Mouse (Mus musculus) myocyte (in vitro differentiated cells): ENCODE data around the gene Birc6. TPM values are rescaled to one million over a fixed set of nuclear protein-coding genes. Genes with fewer than 3 reads are reported as not detected.

Experiments
- H3K27me3 ChIP-seq: one replicate; pipeline ENCODE4 v1.6.1; 2011; ENCODE audit not compliant: control insufficient read depth, insufficient read depth, insufficient read length
- H3K36me3 ChIP-seq: one replicate; pipeline ENCODE4 v1.6.1; 2011; ENCODE audit not compliant: control insufficient read depth, insufficient read depth
- H3K4me2 ChIP-seq: one replicate; pipeline ENCODE4 v1.6.1; 2011; ENCODE audit warnings: low read depth, control low read depth
- H3K4me3 ChIP-seq: one replicate; pipeline ENCODE4 v1.5.1; 2011; ENCODE audit warnings: mild to moderate bottlenecking, control low read depth, moderate library complexity
- H3K79me2 ChIP-seq: one replicate; pipeline ENCODE4 v1.6.1; 2011; ENCODE audit not compliant: control insufficient read depth, insufficient read depth
- H3ac ChIP-seq: one replicate; pipeline ENCODE4 v1.6.1; 2011; ENCODE audit not compliant: control insufficient read depth, insufficient read length
- CEBPB ChIP-seq: IDR thresholded peaks from 2 replicates; pipeline ENCODE4 v1.6.1; 2011; ENCODE audit warnings: mild to moderate bottlenecking, moderate library complexity; ENCODE audit not compliant: poor library complexity, insufficient read depth, severe bottlenecking
- E2F4 ChIP-seq: IDR thresholded peaks from one replicate; pipeline ENCODE4 v1.6.1; 2011; ENCODE audit warnings: mild to moderate bottlenecking, control low read depth, moderate library complexity; ENCODE audit not compliant: insufficient read depth
- MAX ChIP-seq: IDR thresholded peaks from one replicate; pipeline ENCODE4 v1.6.1; 2011; ENCODE audit warnings: low read depth, mild to moderate bottlenecking, control low read depth
- MYOD1 ChIP-seq, 3 experiments: IDR thresholded peaks; one replicate each; pipeline ENCODE4 v1.6.1; 2011; ENCODE audit warnings: control low read depth in 2 of 3, low read depth in 2 of 3, mild to moderate bottlenecking in 2 of 3, moderate library complexity in 1 of 3; ENCODE audit not compliant: insufficient read length in 2 of 3, control insufficient read depth in 1 of 3
- MYOG ChIP-seq, 3 experiments: IDR thresholded peaks; one replicate each; pipeline ENCODE4 v1.6.1; 2011; ENCODE audit warnings: control low read depth in 2 of 3, low read depth in 2 of 3, mild to moderate bottlenecking in 2 of 3; ENCODE audit not compliant: insufficient read length in 2 of 3, control insufficient read depth in 1 of 3, insufficient read depth in 1 of 3
- POLR2A ChIP-seq: IDR thresholded peaks from one replicate; pipeline ENCODE4 v1.6.1; 2011; ENCODE audit warnings: low read depth, mild to moderate bottlenecking, control low read depth, moderate library complexity; ENCODE audit not compliant: insufficient read length
- POLR2AphosphoS2 ChIP-seq: IDR thresholded peaks from one replicate; pipeline ENCODE4 v1.6.1; 2011; ENCODE audit warnings: low read depth, control low read depth; ENCODE audit not compliant: insufficient read length
- REST ChIP-seq: IDR thresholded peaks from one replicate; pipeline ENCODE4 v1.6.1; 2011; ENCODE audit warnings: mild to moderate bottlenecking, control low read depth, moderate library complexity; ENCODE audit not compliant: insufficient read depth, insufficient read length
- SRF ChIP-seq: IDR thresholded peaks from one replicate; pipeline ENCODE4 v1.6.1; 2011; ENCODE audit warnings: low read depth; ENCODE audit not compliant: control insufficient read depth, insufficient read length
- TCF12 ChIP-seq: IDR thresholded peaks from one replicate; pipeline ENCODE4 v1.6.1; 2011; ENCODE audit warnings: mild to moderate bottlenecking, control low read depth; ENCODE audit not compliant: poor library complexity, insufficient read depth, severe bottlenecking
- TCF3 ChIP-seq: IDR thresholded peaks from one replicate; pipeline ENCODE4 v1.6.1; 2011; ENCODE audit warnings: low read depth, control low read depth; ENCODE audit not compliant: insufficient read length
- USF1 ChIP-seq: IDR thresholded peaks from one replicate; pipeline ENCODE4 v1.6.1; 2011; ENCODE audit warnings: low read depth, mild to moderate bottlenecking, control low read depth, moderate library complexity
- polyA plus RNA-seq: library from polyadenylated mRNA; unstranded; fragments of >200 nt; fragmentation: generic; extraction: Trizol; gene quantifications from one replicate; pipeline ENCODE4 v1.2.1, GENCODE M21; 2012; ENCODE audit warnings: missing spikeins

Birc6 gene
- polyA plus RNA-seq, 1 experiment, result 20.1 TPM

DNA sequence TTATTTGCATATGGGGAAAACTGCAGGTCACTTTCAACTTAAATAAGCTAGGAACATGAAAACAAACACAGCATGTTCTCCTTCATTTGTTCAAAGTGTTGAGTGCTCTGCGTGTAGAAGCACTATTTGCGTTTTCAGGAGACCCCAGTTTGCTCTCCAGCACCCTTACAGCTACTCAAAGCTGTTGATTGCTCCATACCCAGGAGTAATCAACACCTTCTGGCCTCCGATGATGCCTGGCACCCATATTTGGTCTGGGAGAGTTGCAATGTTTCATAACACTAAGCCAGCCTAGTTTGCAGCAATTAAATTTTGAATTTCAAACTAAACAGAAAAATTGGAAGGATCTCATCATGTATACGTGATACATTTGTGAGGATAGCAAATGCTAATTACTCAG, 144.4 kb downstream of the Birc6 start:
- no peak overlapping the region for H3K4me2 ChIP-seq
- no peak for TF ChIP-seq MAX
- TF ChIP-seq CEBPB, result no peak
- no peak for TF ChIP-seq SRF
- TF ChIP-seq E2F4, result no peak
- no peak for TF ChIP-seq POLR2AphosphoS2
- no peak for TF ChIP-seq TCF3
- TF ChIP-seq USF1, result no peak
- no peak for TF ChIP-seq MYOD1 (IDR thresholded peaks at IDR 0.05; ENCODE audit: control insufficient read depth in 1 of 3, insufficient read length in 2 of 3, low read depth in 2 of 3)
- no peak for TF ChIP-seq MYOG (IDR thresholded peaks at IDR 0.05; ENCODE audit: control insufficient read depth in 1 of 3, insufficient read depth in 1 of 3, insufficient read length in 2 of 3, low read depth in 2 of 3)
- no peak for TF ChIP-seq REST
- no peak for TF ChIP-seq TCF12
- no peak for TF ChIP-seq POLR2A
- H3K79me2 ChIP-seq, result no peaks in the 10 kb centered on the region
- peaks cover 60% of the 10 kb centered on the region for H3K36me3 ChIP-seq
- H3K27me3 ChIP-seq, result no peaks in the 10 kb centered on the region
- no peak overlapping the region for H3ac ChIP-seq
- no peak overlapping the region for H3K4me3 ChIP-seq

DNA sequence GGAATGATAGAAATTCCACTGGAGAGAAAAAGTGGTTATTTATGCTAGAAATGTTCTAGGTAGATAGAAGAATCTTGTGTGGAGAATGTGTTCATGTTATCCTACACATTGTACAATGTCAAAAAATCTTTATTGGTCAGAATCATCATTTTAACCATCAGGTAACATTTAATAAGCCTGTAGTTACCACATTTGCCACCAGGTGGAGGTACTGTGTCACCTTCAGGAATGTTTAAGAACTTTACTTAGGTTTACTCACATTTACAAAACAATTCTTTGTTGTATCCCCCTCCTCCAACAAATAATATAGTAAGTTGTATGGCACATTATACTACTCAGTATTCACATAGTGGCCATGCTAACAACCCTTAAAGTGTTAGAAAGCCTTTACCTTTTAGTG, 145.2 kb downstream of the Birc6 start:
- TF ChIP-seq USF1 (no peak), CEBPB (no peak), POLR2A (no peak), MYOG (IDR thresholded peaks at IDR 0.05; ENCODE audit: control insufficient read depth in 1 of 3, insufficient read depth in 1 of 3, insufficient read length in 2 of 3, low read depth in 2 of 3) (no peak), E2F4 (no peak), TCF3 (no peak), TCF12 (no peak), MYOD1 (IDR thresholded peaks at IDR 0.05; ENCODE audit: control insufficient read depth in 1 of 3, insufficient read length in 2 of 3, low read depth in 2 of 3) (no peak), SRF (no peak), POLR2AphosphoS2 (no peak), REST (no peak), MAX (no peak)
- Histone ChIP-seq H3K4me3 (no peak overlapping the region), H3K36me3 (peaks cover 59% of the 10 kb centered on the region), H3K27me3 (no peaks in the 10 kb centered on the region), H3K79me2 (no peaks in the 10 kb centered on the region), H3ac (no peak overlapping the region), H3K4me2 (no peak overlapping the region)

DNA sequence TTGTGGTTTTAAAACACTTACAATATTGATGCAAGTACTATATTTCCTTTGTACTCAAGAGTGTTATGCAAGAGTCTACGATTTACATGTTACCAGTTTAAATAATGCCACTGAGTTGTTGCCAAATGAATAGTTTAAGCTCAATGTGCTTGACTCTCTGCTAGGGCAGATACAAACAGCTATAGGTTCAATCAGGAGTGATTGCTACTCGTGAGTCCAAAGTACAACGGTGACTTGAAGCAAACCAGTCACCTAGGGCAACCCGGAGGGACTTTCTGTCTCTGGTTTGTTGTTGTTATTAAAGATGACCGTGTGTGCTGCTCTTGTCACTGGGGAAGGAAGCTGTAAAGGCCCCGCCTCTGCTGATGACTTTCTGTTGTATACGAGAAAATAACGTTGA, 150.0 kb downstream of the Birc6 start:
- H3K4me2 ChIP-seq, result no peak overlapping the region
- H3K4me3 ChIP-seq, result no peak overlapping the region
- H3K27me3 ChIP-seq, result no peaks in the 10 kb centered on the region
- H3K79me2 ChIP-seq, result no peaks in the 10 kb centered on the region
- H3K36me3 ChIP-seq, result peaks cover 59% of the 10 kb centered on the region
- no peak overlapping the region for H3ac ChIP-seq
- TF ChIP-seq USF1 (no peak), MAX (no peak), POLR2AphosphoS2 (no peak), TCF3 (no peak), TCF12 (no peak), E2F4 (no peak), MYOD1 (IDR thresholded peaks at IDR 0.05; ENCODE audit: control insufficient read depth in 1 of 3, insufficient read length in 2 of 3, low read depth in 2 of 3) (no peak), MYOG (IDR thresholded peaks at IDR 0.05; ENCODE audit: control insufficient read depth in 1 of 3, insufficient read depth in 1 of 3, insufficient read length in 2 of 3, low read depth in 2 of 3) (no peak), CEBPB (no peak), REST (no peak), SRF (no peak), POLR2A (no peak)

DNA sequence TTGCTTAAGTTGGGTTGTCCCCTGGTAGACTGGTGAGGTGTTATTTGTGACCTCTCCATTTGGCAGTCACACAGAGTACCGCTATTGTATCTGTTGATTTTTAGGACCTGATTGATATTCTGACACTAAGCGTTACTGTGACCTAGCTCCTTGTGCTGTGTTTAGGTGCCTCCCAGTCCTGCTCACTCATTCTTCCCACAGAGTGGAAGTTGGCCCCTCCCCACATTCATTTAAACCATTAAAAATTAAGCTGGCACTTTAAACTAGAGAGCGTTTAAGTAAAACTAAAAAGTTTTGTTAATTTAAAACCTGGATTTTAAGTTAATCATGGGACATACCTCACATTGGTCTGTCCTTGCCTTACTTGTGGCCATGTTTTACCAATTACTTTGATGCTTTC, 156.8 kb downstream of the Birc6 start:
- Histone ChIP-seq H3K79me2 (no peaks in the 10 kb centered on the region), H3K36me3 (peaks cover 34% of the 10 kb centered on the region), H3K4me3 (no peak overlapping the region), H3ac (no peak overlapping the region), H3K27me3 (no peaks in the 10 kb centered on the region), H3K4me2 (no peak overlapping the region)
- TF ChIP-seq POLR2A (no peak), USF1 (no peak), MYOG (IDR thresholded peaks at IDR 0.05; ENCODE audit: control insufficient read depth in 1 of 3, insufficient read depth in 1 of 3, insufficient read length in 2 of 3, low read depth in 2 of 3) (no peak), MYOD1 (IDR thresholded peaks at IDR 0.05; ENCODE audit: control insufficient read depth in 1 of 3, insufficient read length in 2 of 3, low read depth in 2 of 3) (no peak), TCF3 (no peak), SRF (no peak)

DNA sequence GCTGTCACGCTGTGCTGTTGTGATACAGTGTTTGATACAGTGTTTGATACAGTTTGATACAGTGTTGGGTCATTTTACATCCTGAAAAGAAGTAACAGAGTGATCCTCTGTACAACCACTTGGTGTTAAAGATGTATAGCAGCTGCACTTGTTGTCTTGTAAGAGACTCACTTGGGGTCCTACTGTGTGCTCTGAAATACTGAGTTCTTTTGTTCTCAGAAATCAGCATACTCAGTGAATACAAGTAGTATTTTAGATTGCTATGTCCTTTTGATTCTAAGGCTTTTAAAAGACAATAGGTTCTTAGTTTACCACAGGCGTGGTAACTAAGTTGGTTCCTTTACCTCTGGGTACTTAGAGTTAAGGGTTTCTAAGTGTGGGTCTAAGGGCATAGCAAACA, 160.5 kb downstream of the Birc6 start:
- Histone ChIP-seq H3K36me3 (peaks cover 42% of the 10 kb centered on the region), H3K79me2 (no peaks in the 10 kb centered on the region), H3K27me3 (no peaks in the 10 kb centered on the region), H3K4me2 (no peak overlapping the region), H3K4me3 (no peak overlapping the region), H3ac (no peak overlapping the region)
- TF ChIP-seq SRF, result no peak
